Mouse (Mus musculus) bone marrow, adult 2 months (tissue): ENCODE results near the gene Mknk2. TPM values are rescaled to one million over a fixed set of nuclear protein-coding genes. Genes with fewer than 3 reads are reported as not detected.
A peak's percentile ranks its signal among the peaks of the same experiment; 100 is the strongest.

Experiments
- H3K27ac ChIP-seq: fragments of 200-500 bp; 2 replicates; pipeline ENCODE4 v1.5.1; 2012; ENCODE audit warnings: low read depth, mild to moderate bottlenecking, control low read depth, inconsistent platforms, low read length; ENCODE audit not compliant: control insufficient read depth, poor library complexity, insufficient read depth
- H3K4me1 ChIP-seq: fragments of 200-500 bp; 2 replicates; pipeline ENCODE4 v1.6.1; 2011; ENCODE audit warnings: low read length; ENCODE audit not compliant: control insufficient read depth, insufficient read depth
- H3K4me3 ChIP-seq: fragments of 200-500 bp; replicated peaks from 2 replicates; pipeline ENCODE3; 2011; ENCODE audit warnings: mild to moderate bottlenecking, low read depth, low read length, control low read depth; ENCODE audit not compliant: control insufficient read depth
- CTCF ChIP-seq: fragments of 200-500 bp; IDR thresholded peaks from 2 replicates; pipeline ENCODE4 v1.5.1; 2011; ENCODE audit warnings: low read length, control low read depth; ENCODE audit not compliant: control insufficient read depth, insufficient read depth
- POLR2A ChIP-seq: fragments of 200-500 bp; IDR thresholded peaks from 2 replicates; pipeline ENCODE4 v1.6.1; 2011; ENCODE audit warnings: low read depth, mild to moderate bottlenecking, control low read depth, low read length, borderline replicate concordance; ENCODE audit not compliant: control insufficient read depth
- WGBS: fragments of 180-500 bp; shearing (Covaris S2); methylation state at CpG from one replicate; pipeline ENCODE4 v1.1.7; 2018; 5-methylcytosine and 5-hydroxymethylcytosine counted together
- polyA plus RNA-seq: library from polyadenylated mRNA; stranded (reverse); fragments of >200 nt; gene quantifications from 2 replicates; pipeline ENCODE4 v1.2.4, GENCODE M21; 2011; ENCODE audit warnings: low replicate concordance; ENCODE audit not compliant: missing spikeins, insufficient read depth, insufficient read length

The Mknk2 gene
- 70.5 and 89.6 TPM in 2 replicates for polyA plus RNA-seq

- Histone ChIP-seq H3K4me3 (peak within 1 kb of the TSS; percentile 74), H3K4me1 (peaks cover 16% of the 10 kb centered on the region), H3K27ac (peak within 1 kb of the TSS; percentile 94)
- under 1% methylated on average over 8 of the region's 8 CpGs for WGBS
- peak; percentile 93; the same call in 1 of the 2 replicates for TF ChIP-seq POLR2A
- TF ChIP-seq CTCF, result no peak
These were observed at the start of gene Mknk2 for GRCm38 (mm10) chr10:80677942-80678436. Mknk2 (minus strand) TSS chr10:80678112.

GRCm38 (mm10) chr10:80717281-80717680 is 39.4 kb upstream of the Mknk2 start:
- Histone ChIP-seq H3K4me1 (no peaks in the 10 kb centered on the region), H3K4me3 (no peak overlapping the region), H3K27ac (no peak overlapping the region)
- 79% methylated on average over 1 of the region's 1 CpGs for WGBS
- TF ChIP-seq POLR2A, result no peak
- no peak for TF ChIP-seq CTCF

GRCm38 (mm10) chr10:80710834-80711233 is 32.9 kb upstream of the Mknk2 start:
- Histone ChIP-seq H3K4me1 (no peaks in the 10 kb centered on the region; the same call in 1 of the 2 replicates), H3K4me3 (no peak overlapping the region), H3K27ac (no peak overlapping the region)
- no peak for TF ChIP-seq POLR2A
- TF ChIP-seq CTCF, result no peak
- 61% methylated on average over 3 of the region's 3 CpGs for WGBS

- H3K27ac ChIP-seq, result no peak overlapping the region
- 79% methylated on average over 3 of the region's 3 CpGs for WGBS
- no peak overlapping the region for H3K4me3 ChIP-seq
- TF ChIP-seq POLR2A, result no peak
- TF ChIP-seq CTCF, result no peak
- H3K4me1 ChIP-seq, result no peaks in the 10 kb centered on the region; the same call in 1 of the 2 replicates
These were observed 27.6 kb upstream of the Mknk2 start for GRCm38 (mm10) chr10:80705479-80705878.

- Histone ChIP-seq H3K4me3 (no peak overlapping the region), H3K27ac (no peak overlapping the region), H3K4me1 (peaks cover under 1% of the 10 kb centered on the region; the same call in 1 of the 2 replicates)
- TF ChIP-seq CTCF (no peak), POLR2A (no peak)
- 57% methylated on average over 3 of the region's 3 CpGs for WGBS
These were observed 27.1 kb upstream of the Mknk2 start for GRCm38 (mm10) chr10:80705033-80705432.

GRCm38 (mm10) chr10:80704418-80704817 is 26.5 kb upstream of the Mknk2 start:
- TF ChIP-seq POLR2A (no peak), CTCF (no peak)
- 90% methylated on average over 5 of the region's 5 CpGs for WGBS
- H3K4me3 ChIP-seq, result no peak overlapping the region
- H3K4me1 ChIP-seq, result peaks cover 3% of the 10 kb centered on the region
- no peak overlapping the region for H3K27ac ChIP-seq

GRCm38 (mm10) chr10:80703643-80704042 is 25.7 kb upstream of the Mknk2 start:
- whole genome bisulfite sequencing, result 93% methylated on average over 5 of the region's 5 CpGs
- no peak overlapping the region for H3K4me3 ChIP-seq
- H3K27ac ChIP-seq, result no peak overlapping the region
- TF ChIP-seq POLR2A, result no peak
- TF ChIP-seq CTCF, result no peak
- H3K4me1 ChIP-seq, result peaks cover 4% of the 10 kb centered on the region

- 2% methylated on average over 47 of the region's 47 CpGs for WGBS
- TF ChIP-seq POLR2A (peak; percentile 55; the same call in 1 of the 2 replicates), CTCF (0 out of 2 replicates have a peak, but pooled peaks have one; percentile 0)
- Histone ChIP-seq H3K4me1 (peaks cover 12% of the 10 kb centered on the region), H3K27ac (peak overlapping the region; percentile 94), H3K4me3 (peak overlapping the region; percentile 85)
These were observed 24.9 kb upstream of the Mknk2 start for GRCm38 (mm10) chr10:80702536-80703390.
